Mouse (Mus musculus) urinary bladder, adult 18-20 months (tissue): ENCODE data around the gene Sox8.
A peak's percentile ranks its signal among the peaks of the same experiment; 100 is the strongest.

Source experiments
- DNase-seq, 2 experiments: peaks; one replicate each; pipeline ENCODE4 v3.0.0; 2022; ENCODE audit warnings: low spot score in 2 of 2, mixed read lengths in 2 of 2

Sox8 gene

GRCm38 (mm10) chr17:25570648-25571452 is at the start of gene Sox8:
Sox8 (minus strand) TSS chr17:25570686.
- peak; percentile 70 to 75 for DNase-seq

GRCm38 (mm10) chr17:25618508-25619056 is 48.1 kb upstream of the Sox8 start:
- DNase-seq, result no peak

- DNase-seq, result no peak
These were observed 44.4 kb upstream of the Sox8 start for GRCm38 (mm10) chr17:25614723-25615510.

- no peak for DNase-seq
These were observed 42.8 kb upstream of the Sox8 start for GRCm38 (mm10) chr17:25613323-25613722.

- DNase-seq, result no peak
These were observed 42.1 kb upstream of the Sox8 start for GRCm38 (mm10) chr17:25612537-25612936.

DNA sequence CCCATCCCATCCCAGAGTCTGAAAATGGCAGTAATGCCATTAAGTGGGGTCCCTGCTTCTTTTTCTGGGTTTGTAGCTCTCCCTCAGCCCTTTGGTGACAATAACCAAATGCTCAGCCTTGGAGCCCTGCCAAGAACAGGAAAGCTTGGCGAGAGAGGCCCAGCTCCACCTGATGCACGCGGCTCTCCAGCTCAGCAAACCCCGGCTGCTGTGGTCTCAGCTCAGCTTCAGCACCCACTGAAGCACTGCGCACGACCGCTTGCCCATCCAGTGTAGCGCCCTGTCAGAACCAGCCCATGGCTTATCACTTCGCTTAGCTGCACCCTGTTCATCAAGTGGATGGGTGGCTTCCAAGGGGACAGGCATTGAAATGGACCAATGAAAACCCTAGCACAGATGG is 39.7 kb upstream of the Sox8 start:
- no peak for DNase-seq

DNA sequence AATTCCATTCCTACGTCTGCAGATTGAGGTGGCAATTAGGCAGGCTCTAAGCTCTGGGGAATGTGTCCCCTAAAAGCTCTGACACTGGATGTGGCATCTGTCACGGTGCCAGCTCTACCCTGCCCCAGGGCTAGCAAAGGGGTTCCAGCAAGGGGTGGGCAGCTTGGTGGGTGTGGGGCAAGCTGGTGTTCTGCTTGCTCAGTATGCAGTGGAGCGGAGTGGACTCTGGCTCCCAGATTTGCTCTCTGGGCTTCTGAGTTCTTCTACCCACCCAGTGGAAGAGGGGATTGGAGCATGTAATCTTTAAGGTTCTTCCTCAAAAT is 39.0 kb upstream of the Sox8 start:
- DNase-seq, result no peak

GRCm38 (mm10) chr17:25608821-25609505 is 38.5 kb upstream of the Sox8 start:
- DNase-seq, result no peak

DNA sequence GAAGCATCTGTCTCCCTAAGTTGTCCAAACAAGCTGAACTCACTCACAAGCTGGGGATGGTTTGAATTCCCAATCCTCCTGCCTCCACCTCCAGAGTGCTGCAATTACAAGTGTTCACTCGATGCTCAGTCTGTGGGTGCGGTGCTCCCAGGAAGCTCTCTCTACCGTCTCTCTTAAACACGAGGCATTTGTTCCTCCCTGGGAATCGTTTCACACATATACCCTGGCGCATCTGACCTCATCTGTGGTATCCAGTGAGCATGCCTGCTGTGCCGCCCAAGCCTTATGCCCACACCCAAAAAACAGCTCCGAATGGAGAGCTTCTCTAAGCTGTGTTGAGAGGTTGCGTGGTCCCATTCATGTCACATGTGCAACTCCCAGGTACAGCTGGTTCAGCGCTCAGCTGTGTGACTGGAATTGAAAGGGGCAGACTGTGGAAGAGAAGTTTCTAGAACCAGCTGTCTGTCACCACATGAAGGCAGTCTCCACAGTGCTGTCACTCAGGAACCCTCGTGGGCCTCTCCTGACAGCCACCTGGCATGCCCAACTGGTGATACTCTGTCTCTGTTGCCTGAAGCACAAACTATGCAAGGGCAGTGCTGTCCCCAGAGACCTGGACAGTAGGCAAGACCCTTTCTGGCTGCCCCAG is 37.8 kb upstream of the Sox8 start:
- no peak for DNase-seq

DNA sequence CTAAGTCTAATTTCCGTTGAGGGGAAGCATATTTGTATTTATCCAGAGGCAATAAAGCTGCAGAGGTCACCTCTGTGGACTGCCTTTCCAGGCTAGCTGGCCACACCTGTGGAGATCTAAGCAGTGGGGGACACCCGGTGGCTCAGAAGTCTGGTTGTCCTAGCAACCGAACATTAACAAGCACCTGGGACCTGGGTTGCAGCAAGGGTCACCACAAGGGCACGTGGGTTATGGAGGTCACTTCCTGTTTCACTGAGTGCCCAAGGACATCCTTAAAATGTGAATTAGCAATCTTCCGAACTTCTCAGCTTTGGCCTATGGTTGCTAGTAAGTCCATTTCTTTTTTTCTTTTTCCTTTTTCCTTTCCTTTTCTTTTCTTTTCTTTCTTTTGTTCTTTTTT is 33.7 kb upstream of the Sox8 start:
- no peak for DNase-seq

DNA sequence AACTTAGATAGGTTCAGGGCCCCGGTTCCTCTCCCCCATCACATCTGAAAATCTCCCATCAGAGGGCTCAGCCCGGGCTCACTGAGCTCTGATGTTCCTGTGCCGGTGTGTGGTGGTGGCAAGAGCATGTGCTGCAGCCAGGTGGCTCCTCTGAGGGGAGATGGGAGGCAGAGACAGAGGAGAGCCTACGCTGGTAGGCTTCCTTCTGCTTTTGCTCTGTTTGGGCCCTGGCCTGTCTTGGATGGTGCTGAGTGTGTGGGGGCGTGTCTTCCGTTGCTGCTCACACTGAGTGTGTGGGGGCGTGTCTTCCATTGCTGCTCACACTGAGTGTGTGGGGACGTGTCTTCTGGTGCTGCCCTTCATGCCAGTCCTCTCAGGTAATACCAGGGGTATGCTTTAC is 31.9 kb upstream of the Sox8 start:
- no peak for DNase-seq

GRCm38 (mm10) chr17:25597537-25597936 is 27.1 kb upstream of the Sox8 start:
- DNase-seq, result no peak

DNA sequence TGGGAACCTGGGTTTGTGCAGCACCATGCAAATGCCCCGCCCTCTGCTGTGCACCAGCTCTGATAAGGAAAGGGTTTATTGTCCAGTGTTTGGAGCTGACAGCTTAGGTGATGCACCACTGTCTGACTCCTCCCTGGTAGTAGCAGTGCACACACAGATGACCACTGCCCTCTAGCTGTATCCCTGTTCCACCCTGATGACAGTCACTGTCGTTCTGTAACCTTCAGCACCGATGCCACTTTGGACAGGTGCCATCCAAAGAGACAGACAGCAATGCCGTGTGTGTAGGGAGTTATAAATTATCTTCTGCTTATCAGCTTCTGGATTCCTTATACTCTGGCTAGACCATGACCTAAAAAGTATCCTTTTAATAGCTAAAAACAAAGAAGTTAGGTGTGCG is 25.0 kb upstream of the Sox8 start:
- DNase-seq, result no peak

DNA sequence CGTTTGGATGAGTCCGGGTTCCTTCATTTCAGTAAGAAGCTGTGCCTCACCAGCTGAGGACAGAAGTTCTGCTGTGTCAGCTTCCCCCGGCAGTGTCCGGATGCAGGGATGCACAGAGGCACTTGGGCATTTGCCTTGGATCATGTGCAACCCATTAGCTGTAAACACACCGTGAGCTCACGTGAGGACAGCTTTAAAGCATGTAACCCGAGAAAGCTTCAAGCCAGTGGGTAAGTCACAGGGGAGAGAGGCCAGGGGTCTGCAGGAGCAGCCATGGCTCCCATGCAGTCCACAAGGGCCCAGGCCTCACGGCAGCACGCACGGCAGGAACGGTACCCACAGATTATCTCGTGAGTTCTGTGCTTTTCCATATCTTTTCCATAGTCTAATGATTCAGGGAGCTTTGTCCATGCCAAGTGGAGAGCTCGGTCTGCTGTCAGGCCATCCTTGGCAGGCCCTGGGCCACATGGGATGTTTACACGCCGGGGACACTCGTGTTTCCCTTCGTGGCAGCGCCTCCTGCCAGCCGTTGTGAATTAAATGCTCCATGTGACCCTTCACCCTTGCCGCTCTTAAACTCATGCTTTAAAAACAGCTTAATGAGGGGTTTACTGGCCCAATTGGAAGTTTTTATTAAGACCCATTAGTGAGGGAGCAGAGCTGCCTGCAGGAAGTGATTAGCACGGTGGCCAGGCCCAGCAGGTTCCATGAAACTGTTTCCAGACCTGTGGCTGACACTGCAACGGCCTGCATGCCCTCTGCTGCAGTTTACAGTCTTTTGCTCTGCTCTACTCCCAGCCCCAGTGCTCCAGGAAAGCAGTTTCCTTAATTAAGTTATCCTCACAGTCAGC is 23.1 kb upstream of the Sox8 start:
- DNase-seq, result no peak

DNA sequence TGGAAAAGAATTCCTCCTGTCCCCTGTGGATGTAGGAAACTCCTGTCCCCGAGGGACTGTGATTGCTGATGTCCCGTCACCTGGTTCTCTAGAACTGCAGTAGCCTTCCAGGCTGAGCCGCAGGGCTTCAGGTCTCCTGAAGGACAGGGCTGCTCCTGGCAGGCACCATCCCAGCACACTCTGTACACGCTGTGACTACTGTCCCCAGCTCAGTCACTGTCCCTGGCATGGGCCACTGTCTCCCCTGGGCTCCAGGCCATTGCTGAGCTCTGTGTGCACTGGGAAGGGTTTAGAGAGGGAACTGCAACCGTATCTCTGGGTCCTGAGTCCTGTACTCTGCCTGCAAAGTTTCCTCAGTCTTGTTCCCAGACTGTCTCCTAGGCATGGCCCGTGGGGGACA is 21.9 kb upstream of the Sox8 start:
- no peak for DNase-seq

DNA sequence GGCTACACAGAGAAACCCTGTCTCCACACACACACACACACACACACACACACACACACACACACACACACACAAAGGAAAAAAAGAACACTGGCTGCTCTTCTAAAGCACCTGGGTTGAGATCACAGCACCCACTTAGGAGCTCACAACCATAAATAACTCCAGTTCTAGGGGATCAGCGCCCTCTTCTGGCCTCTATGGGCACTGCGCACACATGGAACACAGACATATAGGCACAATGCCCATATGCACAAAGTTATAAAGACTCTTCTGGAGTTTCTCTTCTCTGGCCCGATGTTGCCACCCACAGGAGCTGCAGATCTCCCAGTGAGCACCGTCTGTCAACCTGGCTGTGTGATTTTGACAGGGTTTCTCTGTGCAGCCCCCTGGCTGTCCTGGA is 20.5 kb upstream of the Sox8 start:
- DNase-seq, result no peak

DNA sequence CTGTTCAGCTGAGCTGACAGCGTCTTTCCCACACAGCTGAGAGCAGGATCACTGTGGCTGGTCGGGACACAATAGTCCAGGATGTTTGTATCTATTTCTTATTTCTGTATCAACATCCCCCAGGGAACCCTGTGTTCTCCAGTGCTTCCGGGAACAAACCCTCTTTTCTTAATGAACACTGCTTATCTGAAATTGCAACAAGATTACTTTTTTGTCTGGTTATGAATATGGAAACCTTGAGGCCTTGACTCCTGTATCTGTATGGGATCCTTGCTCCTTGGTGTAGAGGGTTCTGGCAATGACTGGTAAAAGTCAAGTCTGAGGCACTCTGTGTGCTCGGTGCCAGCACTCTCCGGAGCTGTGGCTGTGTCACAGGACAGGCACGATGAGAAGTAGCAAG is 19.6 kb upstream of the Sox8 start:
- no peak for DNase-seq

- DNase-seq, result no peak
These were observed 14.2 kb upstream of the Sox8 start for GRCm38 (mm10) chr17:25584646-25585045.

- DNase-seq, result no peak
These were observed 13.4 kb upstream of the Sox8 start for GRCm38 (mm10) chr17:25583858-25584257.

DNA sequence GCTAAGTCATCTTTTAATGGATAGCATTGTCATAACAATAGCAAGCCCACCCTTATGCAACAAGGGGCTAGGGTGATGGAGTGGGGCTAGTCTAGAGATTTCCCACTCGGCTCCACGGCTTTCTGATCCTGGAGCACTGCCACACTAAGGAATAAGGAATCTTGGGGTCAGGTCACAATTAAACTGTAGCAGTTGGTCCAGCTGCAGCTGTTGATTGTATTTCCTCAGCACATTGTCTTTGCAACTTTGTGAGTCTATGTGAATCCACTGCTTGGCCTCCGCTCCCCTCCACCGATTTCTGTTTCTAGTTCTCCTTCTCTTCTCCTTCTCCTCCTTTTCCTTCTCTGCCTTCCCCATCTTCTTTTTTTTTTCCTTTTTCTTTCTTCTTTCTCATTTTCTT is 12.6 kb upstream of the Sox8 start:
- DNase-seq, result no peak

DNA sequence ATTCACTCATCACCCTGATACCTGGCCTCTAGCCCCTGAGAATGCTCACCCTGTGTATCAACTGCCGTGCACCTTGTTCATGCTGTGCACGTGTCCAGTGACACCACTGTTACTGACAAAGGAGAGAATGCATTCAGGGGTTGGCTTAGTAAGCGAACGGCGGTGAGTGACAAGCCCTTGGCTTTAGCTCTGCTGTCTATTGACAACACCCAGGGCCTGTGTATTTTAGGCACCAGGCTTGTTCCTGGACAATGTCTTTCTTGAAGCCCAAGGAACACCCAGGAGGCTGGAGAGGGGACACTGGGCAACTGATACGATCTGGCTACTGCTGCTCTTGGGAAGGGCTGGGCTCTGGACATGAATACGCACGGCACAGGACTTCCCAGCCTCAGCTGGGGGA is 11.6 kb upstream of the Sox8 start:
- DNase-seq, result no peak
